Mouse (Mus musculus): ENCODE results near the gene Szt2. TPM values are rescaled to one million over a fixed set of nuclear protein-coding genes. Genes with fewer than 3 reads are reported as not detected.

The Szt2 gene
- polyA plus RNA-seq, 1 experiment from 2014 or later = 14.0 TPM

- no peaks in the 10 kb centered on the region for H3K9me3 ChIP-seq (ENCODE audit: control insufficient read depth, low read length)
- no peaks in the 10 kb centered on the region for H3K27me3 ChIP-seq (ENCODE audit: control insufficient read depth, insufficient read depth, low read length)
- no peak for DNase-seq (ENCODE audit: low spot score)
- no peak for ATAC-seq (ENCODE audit: low FRiP score)
- no peaks in the 10 kb centered on the region for H3K4me1 ChIP-seq (replicated peaks; ENCODE audit: control insufficient read depth, insufficient read depth, low read length)
- 64% methylated on average over 6 of the region's 6 CpGs for WGBS
- no peaks in the 10 kb centered on the region for H3K36me3 ChIP-seq (replicated peaks; ENCODE audit: control insufficient read depth, insufficient read depth)
- no peak overlapping the region for H3K27ac ChIP-seq
- H3K4me3 ChIP-seq (replicated peaks; ENCODE audit: low read length) = no peak overlapping the region
- no peak overlapping the region for H3K9ac ChIP-seq
- no peak overlapping the region for H3K4me2 ChIP-seq (replicated peaks)
Measured at GRCm38 (mm10) chr4:118353689-118354088, 55.4 kb downstream of the Szt2 start.

- Histone ChIP-seq H3K9me3 (ENCODE audit: control insufficient read depth, low read length) (no peaks in the 10 kb centered on the region), H3K27ac (no peak overlapping the region), H3K4me2 (replicated peaks) (no peak overlapping the region), H3K27me3 (ENCODE audit: control insufficient read depth, insufficient read depth, low read length) (no peaks in the 10 kb centered on the region), H3K4me1 (replicated peaks; ENCODE audit: control insufficient read depth, insufficient read depth, low read length) (no peaks in the 10 kb centered on the region), H3K9ac (no peak overlapping the region), H3K4me3 (replicated peaks; ENCODE audit: low read length) (no peak overlapping the region), H3K36me3 (replicated peaks; ENCODE audit: control insufficient read depth, insufficient read depth) (no peaks in the 10 kb centered on the region)
- 82% methylated on average over 3 of the region's 3 CpGs for WGBS
- no peak for DNase-seq (ENCODE audit: low spot score)
- ATAC-seq (ENCODE audit: low FRiP score) = no peak
Measured at GRCm38 (mm10) chr4:118351828-118352227, 57.2 kb downstream of the Szt2 start.

- Histone ChIP-seq H3K27me3 (ENCODE audit: control insufficient read depth, insufficient read depth, low read length) (no peaks in the 10 kb centered on the region), H3K9ac (no peak overlapping the region), H3K27ac (no peak overlapping the region), H3K4me2 (replicated peaks) (no peak overlapping the region), H3K4me3 (replicated peaks; ENCODE audit: low read length) (no peak overlapping the region), H3K36me3 (replicated peaks; ENCODE audit: control insufficient read depth, insufficient read depth) (no peaks in the 10 kb centered on the region), H3K9me3 (ENCODE audit: control insufficient read depth, low read length) (no peaks in the 10 kb centered on the region), H3K4me1 (replicated peaks; ENCODE audit: control insufficient read depth, insufficient read depth, low read length) (no peaks in the 10 kb centered on the region)
- ATAC-seq (ENCODE audit: low FRiP score) = no peak
- WGBS = 92% methylated on average over 2 of the region's 2 CpGs
- DNase-seq (ENCODE audit: low spot score) = no peak
Measured at GRCm38 (mm10) chr4:118350864-118351263, 58.2 kb downstream of the Szt2 start.

- H3K9me3 ChIP-seq (ENCODE audit: control insufficient read depth, low read length) = no peaks in the 10 kb centered on the region
- no peaks in the 10 kb centered on the region for H3K4me1 ChIP-seq (replicated peaks; ENCODE audit: control insufficient read depth, insufficient read depth, low read length)
- no peak overlapping the region for H3K9ac ChIP-seq
- 78% methylated on average over 13 of the region's 13 CpGs for WGBS
- ATAC-seq (ENCODE audit: low FRiP score) (no peak), DNase-seq (ENCODE audit: low spot score) (no peak)
- no peak overlapping the region for H3K4me3 ChIP-seq (replicated peaks; ENCODE audit: low read length)
- no peak overlapping the region for H3K4me2 ChIP-seq (replicated peaks)
- no peaks in the 10 kb centered on the region for H3K27me3 ChIP-seq (ENCODE audit: control insufficient read depth, insufficient read depth, low read length)
- H3K36me3 ChIP-seq (replicated peaks; ENCODE audit: control insufficient read depth, insufficient read depth) = no peaks in the 10 kb centered on the region
- no peak overlapping the region for H3K27ac ChIP-seq
Measured at GRCm38 (mm10) chr4:118347529-118348309, 61.4 kb downstream of the Szt2 start.

GRCm38 (mm10) chr4:118341447-118341846, 67.6 kb downstream of the Szt2 start:
- ATAC-seq (ENCODE audit: low FRiP score) = no peak
- no peaks in the 10 kb centered on the region for H3K36me3 ChIP-seq (replicated peaks; ENCODE audit: control insufficient read depth, insufficient read depth)
- H3K9ac ChIP-seq = no peak overlapping the region
- no peak overlapping the region for H3K4me3 ChIP-seq (replicated peaks; ENCODE audit: low read length)
- H3K4me1 ChIP-seq (replicated peaks; ENCODE audit: control insufficient read depth, insufficient read depth, low read length) = no peaks in the 10 kb centered on the region
- WGBS = 87% methylated on average over 3 of the region's 3 CpGs
- DNase-seq (ENCODE audit: low spot score) = no peak
- H3K4me2 ChIP-seq (replicated peaks) = no peak overlapping the region
- no peak overlapping the region for H3K27ac ChIP-seq
- H3K9me3 ChIP-seq (ENCODE audit: control insufficient read depth, low read length) = no peaks in the 10 kb centered on the region
- H3K27me3 ChIP-seq (ENCODE audit: control insufficient read depth, insufficient read depth, low read length) = no peaks in the 10 kb centered on the region

GRCm38 (mm10) chr4:118336658-118337057, 72.4 kb downstream of the Szt2 start:
- DNase-seq (ENCODE audit: low spot score) = peak; percentile 71
- 13% methylated on average over 7 of the region's 7 CpGs for WGBS
- no peak for ATAC-seq (ENCODE audit: low FRiP score)

GRCm38 (mm10) chr4:118335991-118336390, 73.1 kb downstream of the Szt2 start:
- Histone ChIP-seq H3K9ac (no peak overlapping the region), H3K9me3 (ENCODE audit: control insufficient read depth, low read length) (no peaks in the 10 kb centered on the region), H3K27ac (no peak overlapping the region), H3K4me2 (replicated peaks) (no peak overlapping the region), H3K27me3 (ENCODE audit: control insufficient read depth, insufficient read depth, low read length) (no peaks in the 10 kb centered on the region), H3K4me1 (replicated peaks; ENCODE audit: control insufficient read depth, insufficient read depth, low read length) (no peaks in the 10 kb centered on the region), H3K4me3 (replicated peaks; ENCODE audit: low read length) (no peak overlapping the region), H3K36me3 (replicated peaks; ENCODE audit: control insufficient read depth, insufficient read depth) (no peaks in the 10 kb centered on the region)
- 86% methylated on average over 4 of the region's 4 CpGs for WGBS
- DNase-seq (ENCODE audit: low spot score) (no peak), ATAC-seq (ENCODE audit: low FRiP score) (no peak)

More at GRCm38 (mm10) chr4:118336658-118337057, 72.4 kb downstream of the Szt2 start:
- H3K9me3 ChIP-seq (ENCODE audit: control insufficient read depth, low read length) = no peaks in the 10 kb centered on the region
- H3K27ac ChIP-seq = no peak overlapping the region
- H3K4me3 ChIP-seq (replicated peaks; ENCODE audit: low read length) = no peak overlapping the region
- H3K36me3 ChIP-seq (replicated peaks; ENCODE audit: control insufficient read depth, insufficient read depth) = no peaks in the 10 kb centered on the region
- no peaks in the 10 kb centered on the region for H3K27me3 ChIP-seq (ENCODE audit: control insufficient read depth, insufficient read depth, low read length)
- no peak overlapping the region for H3K4me2 ChIP-seq (replicated peaks)
- no peak overlapping the region for H3K9ac ChIP-seq
- H3K4me1 ChIP-seq (replicated peaks; ENCODE audit: control insufficient read depth, insufficient read depth, low read length) = no peaks in the 10 kb centered on the region

GRCm38 (mm10) chr4:118331777-118332176, 77.3 kb downstream of the Szt2 start:
- H3K27me3 ChIP-seq (ENCODE audit: control insufficient read depth, insufficient read depth, low read length) = no peaks in the 10 kb centered on the region
- H3K36me3 ChIP-seq (replicated peaks; ENCODE audit: control insufficient read depth, insufficient read depth) = no peaks in the 10 kb centered on the region
- H3K4me3 ChIP-seq (replicated peaks; ENCODE audit: low read length) = no peak overlapping the region
- H3K9ac ChIP-seq = no peak overlapping the region
- no peak for ATAC-seq (ENCODE audit: low FRiP score)
- no peak overlapping the region for H3K4me2 ChIP-seq (replicated peaks)
- 68% methylated on average over 4 of the region's 4 CpGs for WGBS
- DNase-seq (ENCODE audit: low spot score) = no peak
- no peaks in the 10 kb centered on the region for H3K4me1 ChIP-seq (replicated peaks; ENCODE audit: control insufficient read depth, insufficient read depth, low read length)
- no peak overlapping the region for H3K27ac ChIP-seq
- no peaks in the 10 kb centered on the region for H3K9me3 ChIP-seq (ENCODE audit: control insufficient read depth, low read length)

GRCm38 (mm10) chr4:118326476-118326875, 82.6 kb downstream of the Szt2 start:
- Histone ChIP-seq H3K36me3 (replicated peaks; ENCODE audit: control insufficient read depth, insufficient read depth) (no peaks in the 10 kb centered on the region), H3K4me2 (replicated peaks) (no peak overlapping the region), H3K9ac (no peak overlapping the region), H3K4me1 (replicated peaks; ENCODE audit: control insufficient read depth, insufficient read depth, low read length) (no peaks in the 10 kb centered on the region), H3K4me3 (replicated peaks; ENCODE audit: low read length) (no peak overlapping the region), H3K27me3 (ENCODE audit: control insufficient read depth, insufficient read depth, low read length) (no peaks in the 10 kb centered on the region), H3K27ac (no peak overlapping the region), H3K9me3 (ENCODE audit: control insufficient read depth, low read length) (no peaks in the 10 kb centered on the region)
- WGBS = 84% methylated on average over 7 of the region's 7 CpGs
- DNase-seq (ENCODE audit: low spot score) (no peak), ATAC-seq (ENCODE audit: low FRiP score) (no peak)

GRCm38 (mm10) chr4:118320636-118321035, 88.4 kb downstream of the Szt2 start:
- no peak for ATAC-seq (ENCODE audit: low FRiP score)
- peaks cover 7% of the 10 kb centered on the region for H3K4me1 ChIP-seq (replicated peaks; ENCODE audit: control insufficient read depth, insufficient read depth, low read length)
- H3K9ac ChIP-seq = no peak overlapping the region
- H3K4me2 ChIP-seq (replicated peaks) = no peak overlapping the region
- no peaks in the 10 kb centered on the region for H3K27me3 ChIP-seq (ENCODE audit: control insufficient read depth, insufficient read depth, low read length)
- no peak overlapping the region for H3K4me3 ChIP-seq (replicated peaks; ENCODE audit: low read length)
- no peaks in the 10 kb centered on the region for H3K9me3 ChIP-seq (ENCODE audit: control insufficient read depth, low read length)
- DNase-seq (ENCODE audit: low spot score) = no peak
- H3K27ac ChIP-seq = no peak overlapping the region
- H3K36me3 ChIP-seq (replicated peaks; ENCODE audit: control insufficient read depth, insufficient read depth) = no peaks in the 10 kb centered on the region
- 72% methylated on average over 2 of the region's 2 CpGs for WGBS

Measured in hindbrain, embryonic 14.5 days (tissue).